In genomic region chr4:134950518-134951091, GRCm38 (mm10) we compare ENCODE assay signal across 8 mouse cellular contexts. TPM values are rescaled to one million over a fixed set of nuclear protein-coding genes. Genes with fewer than 3 reads are reported as not detected.
DNase-seq lines count a peak whose midpoint lies in the region; ATAC-seq and TF ChIP-seq lines count a peak whose summit lies in the region.

No protein-coding gene starts in this region.

- no peaks in the 10 kb centered on the region for H3K27me3 ChIP-seq in C2C12 (ENCODE audit: control insufficient read depth, insufficient read depth, insufficient read length)
- H3K27me3 ChIP-seq in forebrain, embryonic 10.5 days (ENCODE audit: poor library complexity, severe bottlenecking), result peaks cover 25% of the 10 kb centered on the region
- H3K27me3 ChIP-seq in kidney, adult 2 months (replicated peaks; ENCODE audit: control insufficient read depth, insufficient read depth, low read length), result no peaks in the 10 kb centered on the region

- H3K9me3 ChIP-seq in forebrain, embryonic 10.5 days, result no peaks in the 10 kb centered on the region

- no peak for TF ChIP-seq POLR2A in kidney, adult 2 months (IDR thresholded peaks at IDR 0.05; ENCODE audit: low read depth, low read length)

- DNase-seq in CD4-positive, CD25-positive, alpha-beta regulatory T cell, adult 2 months (ENCODE audit: low read depth, low spot score), result peak; percentile 31
- DNase-seq in forebrain, embryonic 10.5 days (ENCODE audit: extremely low spot score, low spot score), result no peak
- DNase-seq in kidney, adult 2 months, result peak; percentile 59
- peak; percentile 67 for DNase-seq in mesoderm, embryonic 11.5 days (ENCODE audit: low read depth, low spot score)
- DNase-seq in yolk sac, embryonic 10.5 days (ENCODE audit: low spot score), result peak; percentile 26
- no peak for DNase-seq in left cerebral cortex, adult 9 months (ENCODE audit: low spot score in 2 of 2)

- peaks cover 22% of the 10 kb centered on the region for H3K4me1 ChIP-seq in forebrain, embryonic 10.5 days
- no peaks in the 10 kb centered on the region for H3K4me1 ChIP-seq in kidney, adult 2 months (ENCODE audit: control insufficient read depth, insufficient read depth, low read length)

- no peaks in the 10 kb centered on the region for H3K79me3 ChIP-seq in C2C12 (ENCODE audit: low read depth)

- no peak for TF ChIP-seq CTCF in C2C12 (IDR thresholded peaks at IDR 0.05; ENCODE audit: control insufficient read depth, insufficient read depth, insufficient read length)
- TF ChIP-seq CTCF in kidney, adult 2 months (conservative IDR thresholded peaks at IDR 0.05; ENCODE audit: insufficient read depth, insufficient read length, low read depth, low read length), result no peak

- no peak overlapping the region for H3K4me3 ChIP-seq in C2C12 (ENCODE audit: insufficient read depth, poor library complexity, severe bottlenecking)
- no peak overlapping the region for H3K4me3 ChIP-seq in forebrain, embryonic 10.5 days
- no peak overlapping the region for H3K4me3 ChIP-seq in kidney, adult 2 months (ENCODE audit: insufficient read depth, low read depth, low read length)

- ATAC-seq in CD4-positive, CD25-positive, alpha-beta regulatory T cell, adult 4 months, result no peak

- 45% methylated on average over 11 of the region's 11 CpGs for WGBS in forebrain, embryonic 10.5 days
- 14% methylated on average over 11 of the region's 11 CpGs for WGBS in kidney, adult 2 months

- H3K27ac ChIP-seq in forebrain, embryonic 10.5 days, result peak overlapping the region; percentile 51
- H3K27ac ChIP-seq in kidney, adult 2 months (ENCODE audit: insufficient read depth, low read depth, low read length), result no peak overlapping the region

- no peaks in the 10 kb centered on the region for H3K36me3 ChIP-seq in C2C12 (ENCODE audit: control insufficient read depth, insufficient read depth)
- no peaks in the 10 kb centered on the region for H3K36me3 ChIP-seq in forebrain, embryonic 10.5 days (replicated peaks)
- no peaks in the 10 kb centered on the region for H3K36me3 ChIP-seq in kidney, adult 2 months (ENCODE audit: control insufficient read depth, insufficient read depth, low read length)

- no peaks in the 10 kb centered on the region for H3K79me2 ChIP-seq in C2C12 (ENCODE audit: control insufficient read depth, insufficient read depth)

- no peak overlapping the region for H3ac ChIP-seq in C2C12 (ENCODE audit: control insufficient read depth, insufficient read length, low read depth)

TF ChIP-seq in C2C12, 6 proteins besides CTCF, POLR2A, EP300 and RAD21:
- TF ChIP-seq MYOD1 (IDR thresholded peaks at IDR 0.05; ENCODE audit: control insufficient read depth, insufficient read length, low read depth) (peak; percentile 55), CEBPB (IDR thresholded peaks at IDR 0.05; ENCODE audit: low read depth) (no peak)

RNA-seq across cellular contexts. Expression of gene Syf2, which starts 19.9 kb away (rescaled TPM):
- polyA plus RNA-seq in CD4-positive, CD25-positive, alpha-beta regulatory T cell, adult 4 months (2017; shearing (Covaris generic)), result 100 to 1,000 TPM; 215 to 219 TPM
- polyA plus RNA-seq in C2C12 (2012; fragmentation: generic; extraction: Trizol), result 48.6 TPM
- 64.4 and 65.9 TPM in 2 replicates for polyA plus RNA-seq in forebrain, embryonic 10.5 days (2016; fragmentation: Nextera tagmentation; extraction: Ambion mirVana)
- 25.5 and 34.3 TPM in 2 replicates for polyA plus RNA-seq in kidney, adult 2 months (2012; rRNA removed)

RNA-seq across cellular contexts. Expression of gene Rsrp1, which starts 27.2 kb away (rescaled TPM):
- 100 to 1,000 TPM; 223 to 361 TPM for polyA plus RNA-seq in CD4-positive, CD25-positive, alpha-beta regulatory T cell, adult 4 months (2017; shearing (Covaris generic))
- 35.4 TPM for polyA plus RNA-seq in C2C12 (2012; fragmentation: generic; extraction: Trizol)
- 278 and 295 TPM in 2 replicates for polyA plus RNA-seq in forebrain, embryonic 10.5 days (2016; fragmentation: Nextera tagmentation; extraction: Ambion mirVana)
- 172 and 319 TPM in 2 replicates for polyA plus RNA-seq in kidney, adult 2 months (2012; rRNA removed)

RNA-seq across cellular contexts. Expression of gene Tmem50a, which starts 35.8 kb away (rescaled TPM):
- 100 to 1,000 TPM; 529 to 546 TPM for polyA plus RNA-seq in CD4-positive, CD25-positive, alpha-beta regulatory T cell, adult 4 months (2017; shearing (Covaris generic))
- polyA plus RNA-seq in C2C12 (2012; fragmentation: generic; extraction: Trizol), result 94.9 TPM
- polyA plus RNA-seq in forebrain, embryonic 10.5 days (2016; fragmentation: Nextera tagmentation; extraction: Ambion mirVana), result 107 and 112 TPM in 2 replicates
- polyA plus RNA-seq in kidney, adult 2 months (2012; rRNA removed), result 90.1 and 115 TPM in 2 replicates

Comparison
In these comparisons a context has a peak if more than half of its experiments do, and no peak if none do; other contexts are left out.
1. DNase-seq: peak in CD4-positive, CD25-positive, alpha-beta regulatory T cell, adult 2 months (single experiment), kidney, adult 2 months (single experiment), mesoderm, embryonic 11.5 days (single experiment) and yolk sac, embryonic 10.5 days (single experiment); none in forebrain, embryonic 10.5 days (single experiment) and left cerebral cortex, adult 9 months (0 of 2).